Mouse (Mus musculus) kidney, embryonic 14.5 days (tissue): ENCODE measurements around the gene Ddx27. TPM values are rescaled to one million over a fixed set of nuclear protein-coding genes. Genes with fewer than 3 reads are reported as not detected.

Experiments used
- ATAC-seq: fragments of 200-750 bp; cut with Nextera tagmentation; 2 replicates; pipeline ENCODE4 v1.8.0; 2017; ENCODE audit warnings: moderate number of reproducible peaks, mild to moderate bottlenecking, moderate TSS enrichment, moderate library complexity; ENCODE audit not compliant: low FRiP score, low TSS enrichment
- H3K27ac ChIP-seq: fragments of 300-500 bp; sonication (generic); 2 replicates; pipeline ENCODE4 v1.5.1; 2014; ENCODE audit warnings: low read depth, mild to moderate bottlenecking, low read length, moderate library complexity, mixed read lengths
- H3K27me3 ChIP-seq: fragments of 300-500 bp; sonication (generic); 2 replicates; pipeline ENCODE4 v1.6.1; 2014; ENCODE audit warnings: mild to moderate bottlenecking, low read length; ENCODE audit not compliant: control insufficient read depth, insufficient read depth
- H3K36me3 ChIP-seq: fragments of 300-500 bp; sonication (generic); 2 replicates; pipeline ENCODE4 v1.6.1; 2014; ENCODE audit warnings: low read length, mixed read lengths; ENCODE audit not compliant: control insufficient read depth, insufficient read depth
- H3K4me1 ChIP-seq: fragments of 300-500 bp; sonication (generic); 2 replicates; pipeline ENCODE4 v1.6.1; 2014; ENCODE audit warnings: low read length, mixed read lengths; ENCODE audit not compliant: control insufficient read depth, insufficient read depth
- H3K4me2 ChIP-seq: fragments of 300-500 bp; sonication (generic); replicated peaks from 2 replicates; pipeline ENCODE4 v1.6.1; 2014; ENCODE audit warnings: low read depth, mild to moderate bottlenecking, low read length
- H3K4me3 ChIP-seq: fragments of 300-500 bp; sonication (generic); 2 replicates; pipeline ENCODE4 v1.5.1; 2014; ENCODE audit warnings: mild to moderate bottlenecking, low read length
- H3K9ac ChIP-seq: fragments of 300-500 bp; sonication (generic); 2 replicates; pipeline ENCODE4 v1.6.1; 2014; ENCODE audit warnings: low read depth, mild to moderate bottlenecking, low read length, moderate library complexity
- H3K9me3 ChIP-seq: fragments of 300-500 bp; sonication (generic); 2 replicates; pipeline ENCODE4 v1.6.1; 2016; ENCODE audit warnings: low read length; ENCODE audit not compliant: control insufficient read depth
- WGBS: fragments of 180-500 bp; shearing (Covaris S2); extraction: QIAGEN DNeasy Blood & Tissue Kit; methylation state at CpG from one replicate; pipeline ENCODE4 v1.1.7; 2014; 5-methylcytosine and 5-hydroxymethylcytosine counted together
- polyA plus RNA-seq: library from polyadenylated mRNA; unstranded; fragments of >200 nt; fragmentation: Nextera tagmentation; extraction: Ambion mirVana; gene quantifications from 2 replicates; pipeline ENCODE4 v1.2.1, GENCODE M21; 2014

The Ddx27 gene
- polyA plus RNA-seq, 1 experiment from 2014 or later, result 55.8 TPM

- Histone ChIP-seq H3K4me1 (no peaks in the 10 kb centered on the region), H3K27me3 (no peaks in the 10 kb centered on the region), H3K36me3 (no peaks in the 10 kb centered on the region), H3K9me3 (no peaks in the 10 kb centered on the region), H3K27ac (no peak overlapping the region), H3K9ac (no peak overlapping the region), H3K4me3 (no peak overlapping the region), H3K4me2 (no peak overlapping the region)
- no peak for ATAC-seq
- WGBS, result 80% methylated on average over 4 of the region's 4 CpGs
Observed at GRCm38 (mm10) chr2:167009483-167009882, 5.5 kb upstream of the Ddx27 start.

GRCm38 (mm10) chr2:167010546-167010945 is 4.4 kb upstream of the Ddx27 start:
- H3K4me3 ChIP-seq, result no peak overlapping the region
- no peak for ATAC-seq

GRCm38 (mm10) chr2:167015382-167015718 is 357 bp downstream of the Ddx27 start:
- Histone ChIP-seq H3K4me3 (peak overlapping the region; percentile 85), H3K27ac (no peak overlapping the region; the same call in 1 of the 2 replicates)
- peak; percentile 66; the same call in 1 of the 2 replicates for ATAC-seq

More at GRCm38 (mm10) chr2:167010546-167010945, 4.4 kb upstream of the Ddx27 start:
- WGBS, result 88% methylated on average over 3 of the region's 3 CpGs
- Histone ChIP-seq H3K27ac (no peak overlapping the region), H3K27me3 (no peaks in the 10 kb centered on the region), H3K36me3 (no peaks in the 10 kb centered on the region), H3K9me3 (no peaks in the 10 kb centered on the region), H3K4me2 (no peak overlapping the region), H3K9ac (no peak overlapping the region), H3K4me1 (no peaks in the 10 kb centered on the region)

GRCm38 (mm10) chr2:167019396-167019795 is 4.4 kb downstream of the Ddx27 start:
- H3K4me2 ChIP-seq, result no peak overlapping the region
- H3K27ac ChIP-seq, result no peak overlapping the region
- ATAC-seq, result no peak
- no peaks in the 10 kb centered on the region for H3K9me3 ChIP-seq
- peaks cover 58% of the 10 kb centered on the region for H3K36me3 ChIP-seq
- H3K4me3 ChIP-seq, result no peak overlapping the region
- H3K9ac ChIP-seq, result no peak overlapping the region
- peaks cover 6% of the 10 kb centered on the region; the same call in 1 of the 2 replicates for H3K4me1 ChIP-seq
- 83% methylated on average over 10 of the region's 10 CpGs for WGBS
- no peaks in the 10 kb centered on the region for H3K27me3 ChIP-seq

More at GRCm38 (mm10) chr2:167015382-167015718, 357 bp downstream of the Ddx27 start:
- H3K27me3 ChIP-seq, result no peaks in the 10 kb centered on the region
- under 1% methylated on average over 17 of the region's 21 CpGs for WGBS
- peak overlapping the region; percentile 85 for H3K9ac ChIP-seq
- H3K36me3 ChIP-seq, result peaks cover 28% of the 10 kb centered on the region
- H3K4me1 ChIP-seq, result peaks cover 6% of the 10 kb centered on the region; the same call in 1 of the 2 replicates
- H3K4me2 ChIP-seq, result peak overlapping the region; percentile 94
- no peaks in the 10 kb centered on the region for H3K9me3 ChIP-seq

GRCm38 (mm10) chr2:167028553-167028952 is 13.6 kb downstream of the Ddx27 start:
- H3K36me3 ChIP-seq, result peaks cover 88% of the 10 kb centered on the region
- WGBS, result 95% methylated on average over 7 of the region's 7 CpGs
- no peak for ATAC-seq
- H3K4me1 ChIP-seq, result no peaks in the 10 kb centered on the region
- no peak overlapping the region for H3K27ac ChIP-seq
- H3K9me3 ChIP-seq, result no peaks in the 10 kb centered on the region
- no peak overlapping the region for H3K4me3 ChIP-seq
- no peak overlapping the region for H3K9ac ChIP-seq
- H3K27me3 ChIP-seq, result no peaks in the 10 kb centered on the region
- H3K4me2 ChIP-seq, result no peak overlapping the region

GRCm38 (mm10) chr2:167030507-167030906 is 15.5 kb downstream of the Ddx27 start:
- WGBS, result 96% methylated on average over 4 of the region's 4 CpGs
- Histone ChIP-seq H3K9me3 (no peaks in the 10 kb centered on the region), H3K27me3 (no peaks in the 10 kb centered on the region), H3K36me3 (peaks cover 93% of the 10 kb centered on the region), H3K27ac (no peak overlapping the region), H3K4me3 (no peak overlapping the region), H3K9ac (no peak overlapping the region), H3K4me2 (no peak overlapping the region), H3K4me1 (no peaks in the 10 kb centered on the region)
- ATAC-seq, result no peak

- ATAC-seq, result 0 out of 2 replicates have a peak, but pooled peaks have one; percentile 11
- WGBS, result 93% methylated on average over 12 of the region's 12 CpGs
Observed at GRCm38 (mm10) chr2:167037710-167038109, 22.7 kb downstream of the Ddx27 start.

GRCm38 (mm10) chr2:167038297-167038696 is 23.3 kb downstream of the Ddx27 start:
- no peaks in the 10 kb centered on the region for H3K4me1 ChIP-seq
- ATAC-seq, result no peak
- H3K9me3 ChIP-seq, result no peaks in the 10 kb centered on the region
- no peaks in the 10 kb centered on the region for H3K27me3 ChIP-seq
- no peak overlapping the region for H3K9ac ChIP-seq
- 97% methylated on average over 6 of the region's 6 CpGs for WGBS
- H3K27ac ChIP-seq, result no peak overlapping the region
- no peak overlapping the region for H3K4me2 ChIP-seq
- no peak overlapping the region for H3K4me3 ChIP-seq
- H3K36me3 ChIP-seq, result peaks cover 100% of the 10 kb centered on the region

More at GRCm38 (mm10) chr2:167037710-167038109, 22.7 kb downstream of the Ddx27 start:
- Histone ChIP-seq H3K4me2 (no peak overlapping the region), H3K36me3 (peaks cover 97% of the 10 kb centered on the region), H3K9me3 (no peaks in the 10 kb centered on the region), H3K27me3 (no peaks in the 10 kb centered on the region), H3K4me1 (no peaks in the 10 kb centered on the region), H3K9ac (no peak overlapping the region), H3K27ac (no peak overlapping the region), H3K4me3 (no peak overlapping the region)

GRCm38 (mm10) chr2:167038716-167039115 is 23.7 kb downstream of the Ddx27 start:
- Histone ChIP-seq H3K4me1 (no peaks in the 10 kb centered on the region), H3K27ac (no peak overlapping the region), H3K4me3 (no peak overlapping the region), H3K36me3 (peaks cover 98% of the 10 kb centered on the region), H3K4me2 (no peak overlapping the region), H3K9me3 (no peaks in the 10 kb centered on the region), H3K9ac (no peak overlapping the region), H3K27me3 (no peaks in the 10 kb centered on the region)
- no peak for ATAC-seq
- WGBS, result 95% methylated on average over 7 of the region's 7 CpGs
